Mouse (Mus musculus) stomach, postnatal 0 days (tissue): ENCODE data around the gene Mknk2.

Experiments
- CTCF ChIP-seq: IDR thresholded peaks from 2 replicates; pipeline ENCODE4 v1.5.1; 2016; ENCODE audit warnings: antibody characterized with exemption, low read depth, mild to moderate bottlenecking, moderate library complexity
- EP300 ChIP-seq: optimal IDR thresholded peaks from 2 replicates; pipeline ENCODE3; 2016; ENCODE audit warnings: antibody characterized with exemption

GRCm38 (mm10) chr10:80655406-80656129 is 22.3 kb downstream of the Mknk2 start:
- TF ChIP-seq CTCF (no peak), EP300 (no peak)
